Mouse (Mus musculus) kidney, postnatal 0 days (tissue): ENCODE results near the gene Cdc73. TPM values are rescaled to one million over a fixed set of nuclear protein-coding genes. Genes with fewer than 3 reads are reported as not detected.
A peak's percentile ranks its signal among the peaks of the same experiment; 100 is the strongest.

Experiments
- ATAC-seq: fragments of 200-750 bp; cut with Nextera tagmentation; replicated peaks from 2 replicates; pipeline ENCODE4 v1.8.0; 2017; ENCODE audit warnings: low read depth, moderate number of reproducible peaks, moderate TSS enrichment, moderate library complexity; ENCODE audit not compliant: low FRiP score
- DNase-seq: peaks from one replicate; pipeline ENCODE4 v3.0.0-alpha.2; 2016; ENCODE audit warnings: low spot score
- H3K27ac ChIP-seq: fragments of 300-500 bp; sonication (generic); 2 replicates; pipeline ENCODE4 v1.5.1; 2014; ENCODE audit warnings: mild to moderate bottlenecking
- H3K27me3 ChIP-seq: fragments of 300-500 bp; sonication (generic); 2 replicates; pipeline ENCODE4 v1.6.1; 2014; ENCODE audit warnings: low read length, mixed read lengths; ENCODE audit not compliant: insufficient read depth
- H3K36me3 ChIP-seq: fragments of 300-500 bp; sonication (generic); 2 replicates; pipeline ENCODE4 v1.6.1; 2014; ENCODE audit warnings: low read length, mixed read lengths; ENCODE audit not compliant: insufficient read depth
- H3K4me1 ChIP-seq: fragments of 300-500 bp; sonication (generic); replicated peaks from 2 replicates; pipeline ENCODE4 v1.6.1; 2014; ENCODE audit warnings: antibody characterized with exemption, low read length, mixed read lengths; ENCODE audit not compliant: insufficient read depth
- H3K4me2 ChIP-seq: fragments of 300-500 bp; sonication (generic); 2 replicates; pipeline ENCODE4 v1.6.1; 2014; ENCODE audit warnings: mild to moderate bottlenecking, low read length, moderate library complexity, mixed read lengths
- H3K4me3 ChIP-seq: fragments of 300-500 bp; sonication (generic); replicated peaks from 2 replicates; pipeline ENCODE4 v1.5.1; 2014; ENCODE audit warnings: low read depth, low read length
- H3K9ac ChIP-seq: fragments of 300-500 bp; sonication (generic); 2 replicates; pipeline ENCODE4 v1.6.1; 2014; ENCODE audit warnings: low read depth, low read length
- H3K9me3 ChIP-seq: fragments of 300-500 bp; sonication (generic); replicated peaks from 2 replicates; pipeline ENCODE4 v1.6.1; 2016; ENCODE audit warnings: low read length, inconsistent platforms, mixed read lengths
- CTCF ChIP-seq: IDR thresholded peaks from 2 replicates; pipeline ENCODE4 v1.5.1; 2016; ENCODE audit warnings: antibody characterized with exemption, low read depth, mild to moderate bottlenecking, moderate library complexity
- WGBS: fragments of 180-500 bp; shearing (Covaris S2); extraction: QIAGEN DNeasy Blood & Tissue Kit; methylation state at CpG from one replicate; pipeline ENCODE4 v1.1.7; 2014; 5-methylcytosine and 5-hydroxymethylcytosine counted together
- polyA plus RNA-seq: library from polyadenylated mRNA; unstranded; fragments of >200 nt; fragmentation: Nextera tagmentation; extraction: Ambion mirVana; gene quantifications from 2 replicates; pipeline ENCODE4 v1.2.1, GENCODE M21; 2015

Gene Cdc73
- polyA plus RNA-seq, 1 experiment from 2014 or later: 20.4 TPM

DNA sequence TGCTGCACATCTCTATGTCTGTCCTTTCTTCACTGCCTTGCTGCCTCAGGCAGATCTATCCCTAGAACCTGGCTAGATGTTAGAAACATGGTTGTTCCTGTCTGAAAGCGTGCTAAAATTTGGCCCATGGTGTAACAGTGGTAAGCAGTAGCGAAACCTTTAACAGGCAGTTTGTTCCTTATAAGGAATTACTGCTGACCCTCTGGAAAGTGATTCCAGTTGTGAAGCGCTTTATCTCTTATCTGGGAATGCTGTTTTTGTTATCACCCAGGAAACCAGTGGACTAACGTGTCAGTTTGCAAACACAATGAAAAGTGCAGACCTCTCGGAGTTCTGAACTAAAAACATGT, 7.9 kb upstream of the Cdc73 start:
- no peak for DNase-seq
- Histone ChIP-seq H3K4me3 (no peak overlapping the region), H3K4me1 (no peaks in the 10 kb centered on the region), H3K9me3 (no peaks in the 10 kb centered on the region), H3K4me2 (no peak overlapping the region), H3K9ac (no peak overlapping the region), H3K27me3 (no peaks in the 10 kb centered on the region), H3K27ac (no peak overlapping the region), H3K36me3 (no peaks in the 10 kb centered on the region)
- TF ChIP-seq CTCF: no peak
- 80% methylated on average over 5 of the region's 5 CpGs for WGBS
- no peak for ATAC-seq

DNA sequence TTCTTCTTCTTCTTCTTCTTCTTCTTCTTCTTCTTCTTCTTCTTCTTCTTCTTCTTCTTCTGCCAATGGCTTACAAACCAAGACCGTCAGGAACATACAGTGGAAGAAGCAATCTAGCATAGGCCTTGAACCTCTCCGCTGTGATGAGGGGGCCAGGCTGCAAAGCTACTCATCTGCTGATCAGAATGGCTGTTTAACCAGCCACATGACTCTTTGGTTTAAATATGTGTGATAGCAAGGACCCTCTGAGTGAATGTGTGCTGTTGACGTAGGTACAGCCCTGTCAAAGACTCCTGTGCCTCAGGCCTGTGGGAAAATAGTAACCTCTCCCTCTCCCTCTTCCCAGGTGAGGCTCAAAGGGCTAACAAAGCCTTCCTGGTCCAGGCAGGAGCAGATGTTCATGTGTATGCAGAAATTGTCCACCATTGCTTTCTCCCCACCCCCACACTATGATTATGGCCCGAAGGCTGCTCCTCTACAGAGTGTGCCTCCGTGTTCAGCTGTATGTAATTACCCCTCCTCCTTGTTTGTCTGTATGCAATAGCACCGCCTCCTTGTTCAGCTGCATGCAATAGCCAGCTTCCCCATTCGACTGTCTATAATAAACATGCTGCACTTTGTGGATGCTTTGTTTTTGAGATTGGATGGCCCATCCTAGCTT, 7.4 kb upstream of the Cdc73 start:
- DNase-seq: no peak
- Histone ChIP-seq H3K36me3 (no peaks in the 10 kb centered on the region), H3K27ac (no peak overlapping the region), H3K27me3 (no peaks in the 10 kb centered on the region), H3K9me3 (no peaks in the 10 kb centered on the region), H3K9ac (no peak overlapping the region), H3K4me2 (no peak overlapping the region), H3K4me3 (no peak overlapping the region), H3K4me1 (no peaks in the 10 kb centered on the region)
- no peak for ATAC-seq
- no peak for TF ChIP-seq CTCF
- 72% methylated on average over 7 of the region's 7 CpGs for WGBS

DNA sequence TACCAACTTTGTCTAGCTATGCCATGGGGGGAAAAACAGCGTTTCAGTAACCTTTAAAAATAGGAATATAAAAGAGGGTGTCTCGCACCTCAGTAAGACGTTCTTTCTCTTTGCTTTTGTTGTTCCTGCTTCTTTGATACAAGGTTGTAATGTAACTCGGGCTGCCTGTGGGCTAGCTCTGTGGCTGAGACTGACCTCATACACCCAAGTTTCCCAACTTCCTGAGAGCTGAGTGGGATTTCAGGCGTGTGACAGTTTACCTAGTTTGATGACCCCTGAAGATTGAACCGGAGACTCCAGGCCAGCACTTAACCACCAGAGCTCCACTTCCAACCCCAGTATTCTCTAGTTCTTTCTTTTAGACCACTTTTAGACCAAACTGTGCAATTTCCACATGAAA, 5.7 kb upstream of the Cdc73 start:
- no peak for ATAC-seq
- 59% methylated on average over 6 of the region's 6 CpGs for WGBS
- no peak for TF ChIP-seq CTCF
- DNase-seq: no peak
- Histone ChIP-seq H3K4me2 (no peak overlapping the region), H3K9ac (no peak overlapping the region), H3K27ac (no peak overlapping the region), H3K9me3 (no peaks in the 10 kb centered on the region), H3K4me1 (no peaks in the 10 kb centered on the region), H3K4me3 (no peak overlapping the region), H3K27me3 (no peaks in the 10 kb centered on the region), H3K36me3 (no peaks in the 10 kb centered on the region)

DNA sequence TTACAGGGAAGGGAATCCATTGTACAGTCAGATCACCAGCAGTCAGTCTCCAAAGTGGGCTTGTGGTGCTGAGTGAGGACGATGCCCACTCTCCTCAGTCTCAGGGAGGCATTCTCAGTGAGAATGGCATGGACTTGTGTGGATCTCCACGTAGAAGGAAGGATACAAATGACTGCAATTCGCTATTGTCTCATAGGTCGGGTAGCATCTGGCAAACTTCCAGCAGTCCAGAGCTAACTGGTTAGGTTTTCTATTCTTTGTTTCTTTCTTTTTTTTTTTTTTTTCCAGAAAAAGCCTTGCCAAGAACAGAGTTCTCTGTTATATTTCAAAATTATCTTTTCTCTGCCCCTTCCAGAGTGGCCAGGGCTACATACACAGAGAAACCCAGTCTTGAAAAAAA, 4.3 kb upstream of the Cdc73 start:
- H3K9me3 ChIP-seq: no peaks in the 10 kb centered on the region
- 62% methylated on average over 4 of the region's 4 CpGs for WGBS
- H3K4me1 ChIP-seq: no peaks in the 10 kb centered on the region
- no peaks in the 10 kb centered on the region for H3K36me3 ChIP-seq
- H3K4me3 ChIP-seq: no peak overlapping the region
- no peaks in the 10 kb centered on the region for H3K27me3 ChIP-seq
- ATAC-seq: no peak
- no peak overlapping the region for H3K27ac ChIP-seq
- no peak overlapping the region for H3K9ac ChIP-seq
- DNase-seq: no peak
- no peak for TF ChIP-seq CTCF
- no peak overlapping the region for H3K4me2 ChIP-seq

GRCm38 (mm10) chr1:143702141-143702740, 452 bp downstream of the Cdc73 start:
- DNase-seq (peak; percentile 61), ATAC-seq (peak; percentile 72)
- Histone ChIP-seq H3K9me3 (no peaks in the 10 kb centered on the region), H3K27ac (peak overlapping the region; percentile 95), H3K36me3 (no peaks in the 10 kb centered on the region), H3K4me2 (peak overlapping the region; percentile 65), H3K4me3 (peak overlapping the region; percentile 89), H3K4me1 (no peaks in the 10 kb centered on the region), H3K9ac (peak overlapping the region; percentile 93), H3K27me3 (no peaks in the 10 kb centered on the region)
- TF ChIP-seq CTCF: no peak
- WGBS: under 1% methylated on average over 45 of the region's 48 CpGs

DNA sequence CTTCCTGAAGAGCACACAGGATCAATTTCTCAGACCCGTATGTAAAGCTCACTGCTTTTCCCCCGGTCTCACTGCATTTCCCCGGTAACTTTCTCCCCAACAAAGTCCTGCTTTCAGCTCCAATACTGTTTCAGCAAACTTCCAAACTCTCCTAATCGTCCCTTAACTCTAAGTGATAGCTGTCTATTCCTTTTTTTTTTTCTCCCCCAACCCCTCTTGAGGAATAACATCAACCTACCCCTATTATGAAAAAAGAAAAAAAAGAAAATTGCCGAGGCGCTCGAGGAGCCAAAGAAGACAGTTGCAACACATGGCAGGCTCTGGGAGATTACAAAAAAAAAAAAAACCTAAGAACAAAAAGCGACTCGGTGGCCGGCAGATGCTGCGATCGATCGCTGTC, 957 bp downstream of the Cdc73 start:
- ATAC-seq (no peak), DNase-seq (peak; percentile 3)
- H3K36me3 ChIP-seq: peaks cover 4% of the 10 kb centered on the region; the same call in 1 of the 2 replicates
- H3K27me3 ChIP-seq: no peaks in the 10 kb centered on the region
- WGBS: under 1% methylated on average over 13 of the region's 13 CpGs
- no peaks in the 10 kb centered on the region for H3K4me1 ChIP-seq
- H3K4me2 ChIP-seq: peak overlapping the region; percentile 65
- peak overlapping the region; percentile 89 for H3K4me3 ChIP-seq
- peak overlapping the region; percentile 95 for H3K27ac ChIP-seq
- no peak for TF ChIP-seq CTCF
- H3K9me3 ChIP-seq: no peaks in the 10 kb centered on the region
- peak overlapping the region; percentile 93 for H3K9ac ChIP-seq

GRCm38 (mm10) chr1:143684849-143685248, 17.8 kb downstream of the Cdc73 start:
- H3K9ac ChIP-seq: no peak overlapping the region
- no peak overlapping the region for H3K4me3 ChIP-seq
- no peaks in the 10 kb centered on the region for H3K4me1 ChIP-seq
- DNase-seq (no peak), ATAC-seq (no peak)
- peaks cover 22% of the 10 kb centered on the region for H3K36me3 ChIP-seq
- H3K27ac ChIP-seq: no peak overlapping the region
- no peak overlapping the region for H3K4me2 ChIP-seq
- no peaks in the 10 kb centered on the region for H3K9me3 ChIP-seq
- WGBS: 80% methylated on average over 3 of the region's 3 CpGs
- no peak for TF ChIP-seq CTCF
- H3K27me3 ChIP-seq: no peaks in the 10 kb centered on the region
